Mouse (Mus musculus): ENCODE results near the gene Dagla.

Dagla gene

DNA sequence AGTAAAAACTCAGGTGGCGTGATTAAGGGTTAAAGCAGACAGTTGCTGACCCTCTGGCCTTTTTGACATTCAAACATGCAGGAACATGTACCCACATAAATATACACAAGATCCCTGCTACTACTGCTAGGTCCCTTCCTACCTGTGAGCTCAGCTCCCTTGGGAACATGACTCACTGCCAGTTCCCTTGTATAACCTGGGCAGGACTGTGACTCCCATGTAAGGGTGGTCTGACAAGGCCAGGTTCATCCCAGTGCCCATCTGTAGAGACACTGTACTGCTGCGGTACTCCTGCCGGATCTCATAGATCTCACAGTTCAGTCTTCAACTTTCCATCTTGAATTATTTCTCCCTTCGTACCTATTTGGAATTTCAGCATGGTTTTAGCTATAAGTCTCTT, 107.5 kb downstream of the Dagla start:
- no peak for DNase-seq
